Mouse (Mus musculus): Measurements from ENCODE around the gene Bspry.
"Not testable (repeated sequence)": the region's sequence is repeated elsewhere in the genome, so short reads cannot be mapped to it uniquely, and the experiment has no call there.

Bspry gene

DNA sequence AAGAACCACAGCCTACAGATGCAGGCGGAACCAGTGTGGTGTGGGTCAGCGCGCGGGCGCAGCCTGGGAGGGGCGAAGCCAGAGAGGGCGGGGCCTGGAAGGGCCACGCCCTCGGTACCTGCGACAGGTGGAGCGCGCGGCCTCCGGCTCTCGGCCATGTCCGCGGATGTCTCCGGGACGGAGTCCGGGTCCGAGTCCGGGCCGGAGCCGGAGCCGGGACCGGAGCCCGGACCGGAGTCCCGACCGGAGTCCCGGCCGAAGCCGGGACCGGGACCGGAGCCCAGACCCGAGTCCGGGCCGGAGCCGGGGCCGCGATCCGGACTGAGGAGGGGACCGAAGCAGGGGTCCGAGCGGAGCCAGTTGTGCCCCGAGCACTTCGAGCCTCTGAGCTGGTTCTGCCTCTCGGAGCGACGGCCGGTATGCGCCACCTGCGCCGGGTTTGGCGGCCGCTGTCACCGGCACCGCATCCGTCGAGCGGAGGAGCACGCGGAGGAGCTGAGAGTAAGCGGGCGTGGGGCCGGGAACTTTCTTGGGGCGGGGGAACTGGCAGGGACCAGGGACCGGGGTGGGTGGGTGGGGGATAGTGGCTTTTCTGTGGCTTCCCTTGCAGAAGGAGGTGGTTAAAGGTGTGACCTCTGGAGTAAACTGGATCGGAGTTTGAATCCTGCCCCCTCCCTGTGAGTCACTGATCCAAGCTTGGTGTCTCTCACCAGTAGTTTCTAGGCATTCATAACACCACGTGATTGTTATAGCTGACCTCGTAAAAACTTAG is at the start of gene Bspry:
Gene Bspry, plus strand, starts transcription at position 117 of the 772 bp plus-strand sequence.
- DNase-seq (ENCODE audit: extremely low read depth, low read depth): no peak

- no peak for DNase-seq (ENCODE audit: extremely low read depth, low read depth)
Measured at GRCm38 (mm10) chr4:62430678-62431077, 49.2 kb upstream of the Bspry start.

DNA sequence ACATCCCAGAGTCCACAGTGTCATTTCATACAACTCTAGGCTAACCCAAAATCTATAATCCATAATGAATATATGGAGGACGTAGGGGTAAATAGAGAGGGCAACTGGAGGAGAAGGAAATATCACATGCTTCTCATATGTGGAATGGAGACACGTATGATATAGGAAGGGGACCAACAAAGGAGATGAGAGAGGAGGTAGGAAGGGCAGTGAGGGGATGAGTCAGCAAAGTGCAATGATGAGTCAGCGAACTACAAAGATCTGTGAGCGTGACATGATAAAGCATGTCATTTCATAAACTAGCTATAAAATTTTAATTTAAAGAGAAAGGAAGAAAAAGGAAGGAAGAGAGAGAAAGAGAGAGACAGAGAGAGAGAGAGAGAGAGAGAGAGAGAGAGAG is 48.3 kb upstream of the Bspry start:
- DNase-seq (ENCODE audit: extremely low read depth, low read depth): no peak

DNA sequence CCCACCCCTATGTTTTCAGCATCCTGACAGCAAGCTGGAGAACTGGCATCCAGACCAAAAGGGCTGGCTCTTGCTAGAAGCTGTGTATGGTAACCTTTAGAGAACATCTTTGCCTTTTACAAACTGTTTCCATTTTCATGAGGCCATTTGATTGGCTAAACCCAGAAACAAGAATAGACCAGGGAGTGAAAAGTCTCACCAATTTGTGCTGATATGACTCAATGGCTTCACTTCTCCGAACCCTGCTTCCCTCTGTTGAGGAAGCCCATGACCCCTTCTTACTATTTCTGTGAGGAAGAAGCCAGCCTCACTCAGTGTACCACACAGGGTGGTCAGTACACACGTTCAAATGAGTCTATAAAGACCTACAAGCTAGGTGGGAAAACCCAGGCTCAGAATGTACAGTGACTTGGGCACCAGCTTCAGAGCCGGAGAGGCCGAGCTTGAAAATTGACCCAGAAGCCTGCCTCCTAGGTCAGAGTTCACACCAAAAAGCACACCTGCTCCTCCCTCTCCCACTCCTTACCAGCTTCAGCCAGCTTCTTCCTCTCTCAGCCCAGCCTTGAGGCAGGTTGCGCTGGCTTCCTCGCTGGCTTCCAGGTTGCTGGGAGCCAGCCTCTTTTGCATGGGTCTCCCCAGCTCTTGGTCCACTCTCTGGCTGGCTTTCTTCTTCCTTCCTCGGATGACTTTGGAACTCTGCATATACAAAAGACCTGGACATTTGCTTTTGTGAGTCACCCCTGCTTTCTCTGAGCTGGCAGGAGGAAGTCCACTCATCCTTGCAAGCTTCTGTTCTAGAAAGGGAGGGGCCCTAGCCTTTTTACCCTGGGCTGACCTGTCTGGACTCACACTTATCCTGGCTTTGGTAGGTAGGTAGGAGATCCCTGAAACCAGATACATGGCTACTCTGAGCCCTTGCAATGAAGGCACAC is 45.6 kb upstream of the Bspry start:
- DNase-seq (ENCODE audit: extremely low read depth, low read depth): no peak

DNA sequence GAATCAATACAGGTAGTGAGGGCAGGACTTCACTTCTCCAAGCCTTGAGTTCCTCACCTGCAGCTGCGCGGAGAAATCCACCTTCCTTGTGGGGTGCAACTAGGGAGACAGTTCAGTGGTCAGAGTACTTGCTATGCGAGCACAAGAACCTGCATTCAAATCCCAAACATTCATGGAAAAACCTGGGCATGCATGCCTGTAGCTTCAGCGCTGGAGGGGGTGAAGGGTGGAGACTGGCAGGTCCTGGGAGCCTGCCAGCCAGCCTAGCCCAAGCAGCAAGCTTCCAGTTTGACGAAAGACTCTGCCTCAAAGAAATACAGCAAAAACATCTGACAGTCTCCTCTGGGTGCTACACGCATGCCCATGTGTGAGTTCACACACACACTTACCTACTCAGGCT is 44.8 kb upstream of the Bspry start, which contains the start of gene Rnf183:
Gene Rnf183, minus strand, starts transcription at position 172 of the 400 bp plus-strand sequence.
- DNase-seq (ENCODE audit: extremely low read depth, low read depth): no peak

DNA sequence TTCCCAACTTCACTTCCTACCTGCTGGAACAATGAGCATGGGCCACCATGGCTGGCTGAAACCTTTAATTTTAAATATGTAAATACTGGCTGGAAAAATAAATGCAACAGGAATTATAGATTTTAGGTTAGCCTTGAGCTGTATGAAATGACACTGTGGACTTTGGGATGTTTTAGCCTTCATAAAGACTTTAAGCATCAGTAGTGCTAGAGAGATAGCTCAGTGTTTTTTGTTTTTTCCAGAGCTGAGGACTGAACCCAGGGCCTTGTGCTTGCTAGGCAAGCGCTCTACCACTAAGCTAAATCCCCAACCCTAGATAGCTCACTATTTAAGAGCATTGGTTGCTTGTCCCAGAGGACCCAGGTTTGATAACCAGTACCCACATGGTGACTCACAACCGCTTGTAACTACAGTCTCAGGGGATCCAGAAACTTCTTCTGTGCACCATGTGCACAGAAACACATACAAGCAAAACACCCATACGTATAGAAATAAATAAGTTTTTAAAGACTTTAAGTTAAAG is 42.5 kb upstream of the Bspry start:
- DNase-seq (ENCODE audit: extremely low read depth, low read depth): no peak

- DNase-seq (ENCODE audit: extremely low read depth, low read depth): no peak
Measured at GRCm38 (mm10) chr4:62437871-62438270, 42.0 kb upstream of the Bspry start.

DNA sequence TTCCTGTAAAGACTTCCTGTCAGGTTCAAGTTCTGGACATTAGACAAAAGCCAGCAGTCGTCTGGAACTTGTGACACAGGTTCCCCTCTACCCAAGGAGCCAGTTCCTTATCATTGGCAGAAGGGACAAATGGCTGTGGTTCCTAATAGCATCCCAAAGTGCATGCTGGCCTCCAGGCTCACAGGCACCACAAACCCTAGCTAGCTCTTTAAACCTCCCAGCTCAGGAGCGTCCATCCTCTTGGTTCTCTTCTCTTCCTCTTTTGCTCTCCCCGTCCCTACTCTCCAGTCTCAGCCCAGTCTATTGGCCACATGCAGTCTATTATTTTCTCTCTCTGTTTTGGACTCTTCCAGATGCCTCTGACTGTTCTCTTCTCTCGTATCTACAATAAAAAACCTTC is 40.1 kb upstream of the Bspry start:
- no peak for DNase-seq (ENCODE audit: extremely low read depth, low read depth)

DNA sequence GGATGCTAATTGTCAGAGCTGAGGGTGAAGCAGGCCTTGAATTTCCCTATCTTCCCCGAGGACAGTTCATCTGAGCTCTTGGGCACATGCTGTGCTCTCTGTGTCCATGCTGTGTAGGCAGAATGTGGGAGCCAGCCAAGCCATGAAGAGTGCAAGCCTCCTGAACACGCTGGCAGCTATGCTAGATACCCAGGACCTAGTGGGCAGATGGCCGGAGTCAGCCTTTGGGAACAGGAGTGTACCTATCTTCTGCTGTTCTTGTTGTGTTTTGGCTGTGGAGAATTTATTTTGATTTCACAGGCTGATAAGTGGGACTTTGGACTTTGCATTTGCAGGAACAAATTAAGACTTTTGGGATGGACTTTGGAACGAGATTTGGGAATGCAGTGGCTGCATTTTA is 39.3 kb upstream of the Bspry start:
- DNase-seq (ENCODE audit: extremely low read depth, low read depth): no peak

DNA sequence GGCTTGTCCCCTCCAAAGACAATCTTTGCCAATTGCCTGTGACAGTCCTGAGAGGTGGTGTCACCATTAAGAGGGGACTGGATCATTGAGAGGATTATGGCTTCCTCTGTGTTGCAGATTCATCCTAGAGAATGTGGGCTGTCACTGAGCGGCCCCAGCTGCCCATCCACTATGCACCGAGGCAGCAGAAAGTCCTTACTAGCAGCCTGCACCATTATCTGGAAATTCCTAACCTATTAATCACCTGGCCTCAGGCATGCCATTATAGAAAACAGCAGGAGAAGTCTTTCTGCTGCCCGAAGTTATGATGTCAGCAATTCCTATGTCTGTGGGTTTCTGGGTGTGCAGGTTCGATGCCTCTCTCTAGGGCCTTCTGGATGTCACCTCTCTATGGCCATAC is 38.9 kb upstream of the Bspry start:
- no peak for DNase-seq (ENCODE audit: extremely low read depth, low read depth)

- peak; percentile 31 for DNase-seq (ENCODE audit: extremely low read depth, low read depth)
Measured at GRCm38 (mm10) chr4:62454995-62455394, 24.9 kb upstream of the Bspry start.

DNA sequence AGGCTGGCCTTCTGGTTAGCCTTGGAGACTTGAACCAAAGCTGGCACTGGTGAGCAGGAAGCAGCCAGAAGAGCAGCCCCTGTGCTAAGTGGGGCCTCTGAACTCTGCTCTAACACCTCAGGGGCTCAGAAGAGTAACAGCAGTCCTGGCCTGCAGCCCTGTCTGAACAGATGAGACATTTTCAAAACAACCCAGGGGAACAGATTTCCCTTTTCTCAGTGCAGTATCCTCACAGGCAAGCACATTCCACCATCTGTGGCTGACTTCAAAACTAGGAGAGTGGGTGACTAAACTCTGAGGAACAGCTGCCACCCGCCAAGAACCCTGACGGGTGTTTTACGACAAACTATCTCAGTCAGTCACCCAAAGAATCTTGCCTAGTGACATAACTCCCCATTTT is 20.8 kb upstream of the Bspry start:
- no peak for DNase-seq (ENCODE audit: extremely low read depth, low read depth)

- no peak for DNase-seq (ENCODE audit: extremely low read depth, low read depth)
Measured at GRCm38 (mm10) chr4:62460348-62460747, 19.5 kb upstream of the Bspry start.

GRCm38 (mm10) chr4:62463124-62463523 is 16.7 kb upstream of the Bspry start:
- no peak for DNase-seq (ENCODE audit: extremely low read depth, low read depth)

- DNase-seq (ENCODE audit: extremely low read depth, low read depth): no peak
Measured at GRCm38 (mm10) chr4:62468158-62468557, 11.7 kb upstream of the Bspry start.

DNA sequence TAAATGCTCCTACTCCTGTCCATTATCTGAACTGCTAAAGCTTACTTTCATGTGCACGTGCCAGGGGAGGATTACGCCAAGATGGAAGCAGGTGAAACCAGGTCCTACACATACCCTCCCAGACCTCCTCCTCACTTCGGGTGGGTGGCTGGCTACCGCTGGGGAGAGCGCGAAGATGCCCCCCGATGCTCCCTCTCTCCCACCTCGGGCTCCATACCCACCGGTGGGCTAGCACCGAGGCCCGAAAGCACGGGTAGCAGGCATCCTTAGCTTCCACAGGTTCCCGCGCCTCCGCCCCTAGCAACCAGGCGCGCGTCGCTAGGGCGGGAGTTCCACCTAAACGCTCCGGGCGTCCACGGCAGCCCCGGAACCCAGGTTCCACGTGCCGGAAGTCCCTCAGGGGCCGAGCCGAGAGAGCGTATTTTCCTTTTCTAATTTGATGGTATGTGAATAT is 9.2 kb upstream of the Bspry start, which contains the start of gene Wdr31:
Gene Wdr31, minus strand, starts transcription at position 299 of the 454 bp plus-strand sequence.
- no peak for DNase-seq (ENCODE audit: extremely low read depth, low read depth)

DNA sequence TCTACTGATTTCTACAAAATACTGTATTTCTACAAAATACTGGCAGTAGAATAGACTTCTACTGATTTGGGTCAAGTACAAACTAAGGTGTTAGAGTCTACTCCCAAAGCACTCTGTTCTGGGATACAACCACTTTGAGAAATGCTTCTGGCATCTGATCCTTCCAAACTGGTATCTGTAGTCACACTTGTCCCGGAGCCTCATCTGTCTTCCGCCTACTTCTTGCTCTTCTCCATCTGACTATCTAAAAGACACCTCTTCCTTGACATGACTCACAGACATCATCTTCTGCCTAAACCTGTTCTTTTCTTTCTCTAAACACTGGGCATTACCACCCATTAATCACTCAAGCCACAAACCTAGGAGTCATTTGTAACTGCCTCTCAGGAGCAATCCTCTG is 7.8 kb upstream of the Bspry start:
- DNase-seq (ENCODE audit: extremely low read depth, low read depth): no peak

DNA sequence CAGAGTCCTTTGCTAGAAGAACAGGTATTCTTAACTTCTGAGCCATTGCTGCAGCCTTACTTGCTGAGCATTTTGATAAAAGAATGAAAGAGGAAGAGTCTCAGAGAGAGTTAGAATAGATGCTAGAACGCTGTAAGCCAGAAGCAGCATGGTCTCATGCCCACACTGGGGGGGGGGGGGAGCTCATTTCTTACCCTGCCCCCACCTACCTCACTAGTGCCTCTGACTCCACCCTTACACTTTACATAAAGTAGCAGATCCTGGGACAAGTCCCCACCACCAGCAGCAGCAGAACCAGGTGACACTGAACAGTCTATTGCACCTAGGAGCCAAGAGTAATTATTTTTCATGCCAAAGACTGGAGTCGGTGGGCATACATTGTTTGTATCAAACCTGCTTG is 4.7 kb upstream of the Bspry start:
- no peak for DNase-seq (ENCODE audit: extremely low read depth, low read depth)

- no peak for DNase-seq (ENCODE audit: extremely low read depth, low read depth)
Measured at GRCm38 (mm10) chr4:62475793-62476192, 4.1 kb upstream of the Bspry start.

DNA sequence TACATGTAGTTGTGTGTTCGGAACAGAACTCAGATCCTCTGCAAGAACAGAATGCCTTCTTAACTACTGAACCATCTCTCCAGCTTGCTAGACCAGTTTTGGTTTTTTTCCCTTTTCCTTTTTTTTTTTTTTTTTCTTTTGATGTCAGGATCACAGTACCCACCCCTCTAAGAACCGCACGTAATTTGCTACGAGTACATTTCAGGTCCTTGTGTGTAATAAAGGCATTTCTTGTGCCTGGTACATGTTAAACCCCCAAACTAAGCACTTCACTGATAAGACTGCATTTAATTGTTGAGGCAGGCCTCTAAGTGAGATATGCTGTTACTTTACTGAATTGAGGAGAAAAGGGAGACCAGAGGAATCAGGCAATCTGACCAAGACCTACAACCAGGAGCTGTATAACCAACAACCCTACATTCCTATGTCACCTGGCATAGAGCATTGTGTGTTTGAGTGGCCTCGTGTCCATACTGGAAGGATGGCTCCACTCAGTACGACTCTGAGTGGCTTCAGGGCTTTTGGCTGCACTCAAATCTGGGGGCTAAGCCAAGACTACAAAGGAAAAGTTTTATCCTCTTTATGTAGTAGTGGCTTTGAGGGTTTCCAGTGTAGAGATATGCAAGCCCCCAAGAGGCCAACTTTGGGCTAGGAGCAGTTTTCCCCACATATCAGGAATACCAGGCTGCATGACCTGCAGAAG is 2.2 kb upstream of the Bspry start:
- no peak for DNase-seq (ENCODE audit: extremely low read depth, low read depth)

GRCm38 (mm10) chr4:62479593-62479936 is 288 bp upstream of the Bspry start:
- DNase-seq (ENCODE audit: extremely low read depth, low read depth): not testable (repeated sequence)
